Mouse (Mus musculus) lung, postnatal 36 days (tissue): ENCODE data around the gene Foxq1.

Experiments used
- DNase-seq: peaks from one replicate; pipeline ENCODE4 v3.0.0; 2022; ENCODE audit warnings: mixed read lengths

Foxq1 gene

DNA sequence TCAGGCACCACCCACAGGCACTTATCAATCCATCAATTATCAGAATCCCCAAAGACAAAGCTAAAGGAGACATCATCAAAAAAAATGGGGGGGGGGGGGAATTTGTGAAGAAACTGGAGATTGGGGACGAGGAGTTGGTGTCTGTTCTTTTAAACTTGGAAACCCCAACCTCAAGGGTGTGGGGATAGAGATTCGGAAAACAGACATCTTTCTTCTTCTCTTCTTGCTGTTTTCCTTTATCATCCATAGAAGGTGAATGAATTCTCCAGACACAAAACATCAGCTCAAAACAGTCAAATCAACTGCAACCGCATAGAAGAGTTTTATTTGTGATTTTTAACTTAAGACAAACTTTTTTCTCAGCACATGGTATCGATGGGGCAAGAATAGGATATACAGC, at the start of gene Foxq1:
TSS of gene Foxq1 (plus strand) at position 301 of the 400 bp plus-strand sequence.
- DNase-seq: no peak

DNA sequence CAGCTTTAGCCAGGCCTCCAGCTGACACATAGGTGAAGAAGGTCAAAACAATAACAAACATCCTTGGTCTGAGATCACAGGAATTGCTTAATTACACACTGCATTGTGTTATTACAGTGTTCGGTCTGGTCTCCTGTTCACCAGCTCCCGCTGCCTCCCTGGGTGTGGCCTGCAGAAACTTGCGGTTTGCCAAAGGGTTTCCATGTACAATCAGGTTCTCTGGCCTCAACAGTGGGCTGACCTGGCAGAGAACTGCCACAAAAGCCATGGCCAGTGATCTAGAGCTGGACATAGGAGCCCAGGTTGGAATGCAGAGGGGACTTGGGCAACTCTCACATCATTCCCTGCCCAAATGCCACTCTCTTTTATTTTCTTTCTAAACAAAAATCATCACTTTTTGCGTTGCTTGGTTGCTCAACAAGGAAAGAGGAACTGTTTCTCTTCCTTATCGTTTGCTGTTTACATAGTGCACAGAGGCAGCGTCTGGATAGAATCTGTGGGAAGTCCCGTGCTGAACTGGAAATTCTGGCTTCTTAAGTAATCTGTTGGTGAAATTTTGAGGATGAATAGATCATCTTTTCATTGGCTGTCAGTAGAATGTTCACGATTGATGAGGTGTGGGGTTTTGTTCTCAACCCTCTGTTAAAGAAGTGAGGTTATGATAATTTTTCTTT, 49.3 kb upstream of the Foxq1 start:
- DNase-seq: peak; percentile 47

DNA sequence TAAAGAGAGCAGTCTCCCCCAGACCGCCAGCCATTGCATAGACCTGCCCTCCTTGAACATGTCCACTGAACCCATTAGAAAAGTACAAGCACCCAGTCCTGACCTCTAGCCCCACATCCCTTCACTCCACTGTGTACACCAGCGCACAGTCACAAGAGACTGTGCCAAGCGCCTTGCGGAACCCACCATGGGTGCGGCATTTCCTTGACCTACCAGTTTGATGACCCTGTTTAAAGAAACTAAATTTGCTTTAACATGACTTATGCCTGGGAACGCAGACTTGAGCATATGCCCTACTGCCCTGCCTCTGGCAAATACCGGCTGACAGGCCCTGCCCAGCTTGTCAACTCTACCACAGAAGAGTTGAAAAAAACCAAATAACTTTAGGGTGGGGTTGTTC, 40.7 kb upstream of the Foxq1 start:
- peak; percentile 34 for DNase-seq

DNA sequence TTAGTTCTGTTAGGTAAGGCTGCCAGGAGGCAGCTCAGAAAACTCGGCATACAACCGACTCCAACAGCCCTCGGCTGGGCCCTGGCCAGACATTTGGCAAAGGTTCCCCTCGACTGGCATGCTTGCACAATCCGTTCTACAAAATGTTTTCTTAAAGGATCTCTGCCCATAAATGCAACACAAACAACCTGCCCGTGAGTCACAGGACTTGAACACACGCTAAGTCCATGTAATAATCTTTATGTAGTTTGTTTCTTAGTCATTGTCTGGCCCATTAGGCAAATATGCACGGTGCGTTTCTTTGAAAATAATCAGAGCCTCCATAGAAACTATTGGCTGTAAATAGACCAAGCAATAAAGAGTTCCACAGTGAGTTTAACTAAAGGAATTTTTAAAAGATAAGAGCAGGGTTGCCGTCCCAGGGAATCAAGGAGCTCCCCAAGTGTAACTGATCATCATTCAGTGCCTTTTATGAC, 37.5 kb upstream of the Foxq1 start:
- peak; percentile 82 for DNase-seq

DNA sequence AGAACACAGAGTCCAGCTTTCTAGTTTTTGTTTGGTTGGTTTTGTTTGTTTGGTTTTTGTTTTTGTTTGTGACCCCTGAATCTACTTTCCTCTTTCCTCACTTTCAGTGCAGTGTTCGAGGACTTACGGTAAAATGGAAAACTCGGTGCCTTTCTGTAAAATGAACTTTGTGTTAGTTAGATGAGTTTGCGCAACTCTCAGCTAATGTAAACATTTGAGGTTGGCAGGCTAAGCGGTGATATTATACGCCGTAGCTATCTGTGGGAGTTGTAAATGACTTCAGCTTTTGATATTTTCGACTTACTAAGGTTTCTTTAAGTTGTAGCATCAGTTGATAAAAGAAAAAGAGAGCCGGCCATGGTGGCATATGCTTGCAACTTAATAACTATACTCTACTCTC, 37.0 kb upstream of the Foxq1 start:
- peak; percentile 53 for DNase-seq

DNA sequence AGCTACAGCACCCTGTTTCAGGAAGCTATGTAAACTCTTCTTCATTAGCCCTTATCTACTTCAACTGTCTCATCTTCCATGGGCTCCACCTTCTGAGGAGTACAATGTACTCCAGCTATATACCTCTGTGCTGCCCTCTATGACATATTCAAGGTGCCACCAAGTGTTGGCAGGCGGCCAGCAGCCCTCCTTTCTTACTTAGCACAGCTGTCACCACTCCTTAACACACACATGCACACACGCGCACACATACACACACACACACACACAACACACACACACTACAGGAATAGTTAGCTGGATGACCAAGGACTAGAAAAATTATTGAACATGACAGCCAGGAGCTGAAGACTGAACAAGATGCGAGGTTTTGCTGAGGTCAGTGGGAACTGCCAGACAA, 31.0 kb upstream of the Foxq1 start:
- peak; percentile 6 for DNase-seq

DNA sequence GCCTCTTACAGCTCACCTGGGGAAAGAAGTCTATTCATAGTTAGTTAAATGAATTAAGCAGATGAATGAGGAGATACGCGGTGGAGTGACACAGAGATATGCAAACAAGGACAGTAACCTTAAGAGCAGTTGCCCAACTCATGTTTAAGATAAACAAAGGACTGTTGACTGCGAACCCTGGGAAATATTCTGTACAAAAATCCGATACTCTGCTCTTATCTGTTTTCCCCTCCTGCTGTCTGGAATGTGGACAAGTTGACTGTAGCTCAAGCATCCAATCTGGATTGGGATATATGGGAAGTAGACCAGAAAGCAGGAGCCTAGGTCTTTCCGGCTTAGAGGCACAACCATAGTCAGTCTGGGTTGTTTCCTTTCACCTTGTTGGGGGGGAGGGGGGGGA, 24.7 kb upstream of the Foxq1 start:
- no peak for DNase-seq

DNA sequence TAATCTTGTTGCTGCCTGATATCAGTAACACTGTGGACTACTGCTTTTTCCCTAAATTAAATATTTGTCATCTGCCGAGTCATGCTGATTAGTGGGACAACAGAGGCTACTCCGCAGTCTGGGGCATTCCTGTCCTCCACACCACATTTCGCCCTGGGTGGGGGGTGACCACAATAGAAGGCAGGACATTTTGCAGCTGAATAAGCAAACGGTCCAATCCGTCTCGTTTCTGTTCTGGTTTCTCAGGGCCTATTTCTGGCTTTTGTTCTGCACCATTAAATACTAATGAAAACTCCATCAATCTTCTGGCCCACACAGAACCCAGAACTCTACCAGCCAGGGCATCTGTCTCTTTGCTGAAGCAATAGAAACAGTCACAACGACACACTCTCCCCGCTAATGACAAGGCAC, 24.3 kb upstream of the Foxq1 start:
- DNase-seq: no peak

DNA sequence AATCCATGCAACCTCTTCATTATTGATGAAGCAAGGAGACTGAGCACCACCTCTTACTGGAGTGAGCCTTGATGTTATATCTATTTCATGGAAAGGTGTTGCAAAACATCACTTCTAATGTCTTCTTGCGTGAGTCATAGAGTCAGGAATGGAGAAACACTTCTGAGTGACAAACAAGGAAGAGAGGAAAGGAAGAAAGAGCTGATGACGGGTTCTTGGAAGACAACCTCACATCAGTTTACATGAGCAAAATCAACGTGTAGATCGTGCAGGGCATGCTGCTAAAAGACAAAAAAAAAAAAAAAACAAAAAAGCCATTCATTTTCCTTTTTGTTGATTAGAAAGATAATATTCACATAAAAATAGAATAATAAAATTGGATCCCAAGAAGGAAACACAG, 21.2 kb upstream of the Foxq1 start:
- DNase-seq: no peak

DNA sequence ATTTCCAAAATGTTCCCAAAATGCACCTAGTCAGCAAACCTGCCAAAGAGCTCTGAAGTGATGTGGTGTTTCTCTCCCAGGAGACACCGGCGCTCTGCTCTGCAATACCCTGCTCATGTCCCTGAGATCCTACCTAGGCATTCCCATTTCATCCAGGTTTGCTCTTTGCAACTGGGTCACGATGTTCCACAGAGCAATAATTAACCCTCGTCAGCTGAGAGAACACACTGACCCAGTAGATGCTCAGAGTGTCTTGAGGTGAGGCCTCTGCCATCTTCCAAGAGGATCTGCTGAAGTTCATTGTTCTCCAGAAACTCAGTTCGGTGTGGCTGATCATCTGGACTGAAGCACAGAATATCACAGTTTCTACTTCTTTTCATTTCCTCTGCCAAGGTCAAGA, 12.9 kb upstream of the Foxq1 start:
- DNase-seq: no peak

DNA sequence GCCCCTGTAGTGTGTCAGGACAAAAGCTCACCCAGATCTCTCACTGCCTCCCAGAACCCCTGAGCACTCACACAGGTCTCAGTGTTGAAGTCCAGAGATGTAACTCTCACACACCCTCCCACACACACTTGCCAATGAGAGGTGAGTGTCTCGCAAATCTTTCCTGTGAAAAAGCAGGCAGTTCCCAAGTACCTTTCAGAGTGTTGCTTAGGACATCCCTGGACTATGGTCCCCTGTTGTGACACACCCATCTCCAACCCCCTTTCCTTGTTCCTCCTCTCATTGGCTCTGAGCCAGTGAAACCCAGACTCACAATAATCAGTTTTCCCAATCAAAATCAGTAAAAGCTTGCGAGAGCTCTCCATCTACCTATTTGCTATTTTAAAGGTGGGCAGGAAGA, 9.2 kb upstream of the Foxq1 start:
- DNase-seq: no peak

DNA sequence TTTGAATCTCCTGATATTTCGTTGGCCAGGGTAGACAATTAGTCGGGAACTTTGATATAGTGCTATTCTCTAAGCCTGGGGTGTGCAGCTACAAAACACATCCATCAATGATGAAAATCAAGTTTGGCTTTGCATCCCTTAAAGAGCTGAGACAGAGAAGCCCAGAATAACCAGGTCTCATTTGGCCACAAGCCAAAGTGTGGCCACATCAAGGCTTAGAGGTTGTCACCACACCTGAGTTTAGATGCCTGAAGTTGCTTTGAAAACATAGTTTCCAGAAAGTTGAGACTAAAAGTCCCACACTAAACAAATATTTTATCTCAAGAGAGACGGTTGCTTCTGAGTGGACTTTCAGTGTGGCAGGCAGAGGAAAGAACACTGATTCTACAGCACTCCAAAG, 8.7 kb upstream of the Foxq1 start:
- no peak for DNase-seq

DNA sequence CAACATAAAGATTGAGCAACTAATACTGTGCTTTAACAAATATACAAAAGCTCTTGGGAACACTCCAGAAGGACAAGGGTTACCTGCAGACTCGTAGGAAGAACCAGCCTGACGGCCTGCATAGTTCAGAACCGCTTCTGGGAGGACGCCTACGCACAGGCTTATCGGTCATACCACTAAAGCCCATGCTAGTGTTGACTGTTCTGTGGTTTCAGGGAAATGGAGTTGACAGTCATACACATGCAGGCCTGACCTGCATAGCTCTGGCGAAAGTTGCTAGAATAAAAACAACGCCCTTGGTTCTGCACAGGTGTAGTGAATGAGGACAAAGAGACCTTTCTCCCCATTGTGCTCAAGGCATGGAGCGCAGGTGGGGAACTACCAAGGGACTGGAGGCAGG, 8.3 kb upstream of the Foxq1 start:
- peak; percentile 81 for DNase-seq

DNA sequence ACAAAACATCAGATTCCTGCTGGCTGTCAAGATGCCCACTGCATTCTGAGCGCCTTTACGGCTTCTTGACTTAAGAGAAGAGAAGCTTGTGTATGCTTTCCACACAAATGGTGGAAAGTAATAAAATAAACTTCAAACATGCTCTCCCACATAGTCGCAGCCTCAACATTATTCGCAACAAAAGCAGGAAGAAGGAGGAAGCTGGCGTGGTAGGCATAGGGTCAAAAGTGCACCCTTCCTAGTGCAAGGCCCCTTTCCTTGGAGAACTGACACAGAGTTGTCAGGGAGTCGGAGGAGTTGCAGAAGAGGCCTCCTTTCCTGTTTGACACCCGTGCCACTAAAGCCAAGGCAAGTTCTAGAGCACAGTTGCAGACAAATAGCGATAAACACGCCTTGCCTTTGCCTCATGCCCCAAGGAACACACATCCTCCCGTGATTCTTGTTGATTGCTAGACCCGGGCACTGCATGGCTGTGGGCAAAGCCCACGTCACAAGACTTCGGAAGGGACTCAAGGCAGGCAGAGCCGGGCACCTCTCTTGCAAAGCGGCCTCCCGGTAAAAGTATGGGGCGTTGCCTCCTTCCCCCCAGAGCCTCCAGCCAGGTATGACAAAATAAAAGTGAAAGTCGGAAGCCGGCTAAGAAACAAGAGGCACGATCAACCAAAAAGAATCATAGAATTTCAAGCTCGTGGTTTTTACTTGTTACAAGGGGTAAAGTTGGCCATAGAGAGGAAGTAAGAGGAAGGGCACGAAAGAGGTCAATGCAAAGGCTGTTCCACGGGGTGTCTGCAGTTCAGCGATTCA, 1.2 kb downstream of the Foxq1 start:
- DNase-seq: peak; percentile 32

DNA sequence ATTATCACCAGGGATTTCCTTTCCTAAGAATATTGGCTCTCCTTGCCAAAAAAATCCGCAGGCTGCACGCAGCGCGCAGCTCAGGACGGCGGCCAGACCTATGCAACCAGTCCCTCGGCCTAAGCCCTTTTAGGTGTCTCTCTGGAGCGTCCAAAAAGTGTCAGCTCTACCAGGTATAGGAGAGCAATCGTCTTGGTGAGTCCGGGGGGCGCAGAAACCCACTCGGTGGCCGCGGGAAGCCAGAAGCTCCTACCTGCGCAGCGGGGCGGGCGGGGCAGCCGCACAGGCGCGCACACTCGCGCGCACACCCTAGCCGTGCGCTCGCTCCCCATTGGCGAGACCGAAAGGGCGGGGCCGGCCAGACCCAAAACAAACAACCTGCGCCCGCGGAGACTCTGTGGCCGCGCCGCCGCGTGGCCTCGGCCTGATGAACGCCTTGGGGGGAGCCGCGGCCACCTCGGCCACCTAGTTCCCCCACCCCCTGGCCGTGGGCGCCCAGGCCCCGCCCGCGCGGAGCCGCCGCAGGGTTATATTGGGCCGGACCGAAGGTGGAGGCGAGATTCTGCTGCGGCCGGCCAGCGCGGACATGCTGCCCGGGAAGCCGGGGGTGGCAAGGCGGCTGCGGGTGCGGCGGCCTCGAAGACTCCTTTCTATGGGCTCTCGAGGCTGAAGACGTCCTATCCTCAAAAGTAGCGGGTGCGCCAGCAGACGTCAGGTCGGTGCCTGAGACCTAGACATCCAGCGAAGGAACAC, 2.0 kb downstream of the Foxq1 start:
- peak; percentile 86 for DNase-seq

DNA sequence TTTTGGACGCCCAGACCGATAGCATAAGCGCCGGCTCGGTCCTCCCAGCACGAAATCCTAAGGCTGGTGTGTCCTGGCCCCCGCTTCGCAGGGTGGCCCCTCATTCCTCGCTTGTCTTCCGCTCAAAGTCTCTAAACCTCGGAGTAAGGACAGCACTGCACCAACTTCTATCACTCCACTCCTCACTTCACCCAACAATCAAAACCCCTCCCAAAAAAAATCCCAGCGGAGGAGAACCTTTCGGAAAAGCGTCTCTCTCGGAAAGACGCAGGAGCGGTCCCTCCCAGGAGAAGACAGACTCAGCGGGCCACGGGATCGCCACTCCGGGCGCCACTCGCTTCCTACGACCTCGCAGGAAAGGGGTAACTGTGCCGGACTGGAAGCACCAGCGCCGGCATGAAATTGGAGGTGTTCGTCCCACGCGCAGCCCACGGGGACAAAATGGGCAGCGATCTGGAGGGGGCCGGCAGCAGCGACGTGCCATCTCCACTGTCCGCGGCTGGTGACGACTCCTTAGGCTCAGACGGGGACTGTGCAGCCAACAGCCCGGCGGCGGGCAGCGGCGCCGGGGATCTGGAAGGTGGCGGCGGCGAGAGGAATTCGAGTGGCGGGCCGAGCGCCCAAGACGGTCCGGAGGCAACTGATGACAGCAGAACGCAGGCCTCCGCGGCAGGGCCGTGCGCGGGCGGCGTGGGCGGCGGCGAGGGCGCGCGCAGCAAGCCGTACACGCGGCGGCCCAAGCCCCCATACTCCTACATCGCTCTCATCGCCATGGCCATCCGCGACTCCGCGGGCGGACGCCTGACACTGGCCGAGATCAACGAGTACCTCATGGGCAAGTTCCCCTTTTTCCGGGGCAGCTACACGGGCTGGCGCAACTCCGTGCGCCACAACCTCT, 2.8 kb downstream of the Foxq1 start, which contains the start of gene A530084C06Rik:
TSS of gene A530084C06Rik (minus strand) at position 813 of the 898 bp plus-strand sequence.
- peak; percentile 44 for DNase-seq

DNA sequence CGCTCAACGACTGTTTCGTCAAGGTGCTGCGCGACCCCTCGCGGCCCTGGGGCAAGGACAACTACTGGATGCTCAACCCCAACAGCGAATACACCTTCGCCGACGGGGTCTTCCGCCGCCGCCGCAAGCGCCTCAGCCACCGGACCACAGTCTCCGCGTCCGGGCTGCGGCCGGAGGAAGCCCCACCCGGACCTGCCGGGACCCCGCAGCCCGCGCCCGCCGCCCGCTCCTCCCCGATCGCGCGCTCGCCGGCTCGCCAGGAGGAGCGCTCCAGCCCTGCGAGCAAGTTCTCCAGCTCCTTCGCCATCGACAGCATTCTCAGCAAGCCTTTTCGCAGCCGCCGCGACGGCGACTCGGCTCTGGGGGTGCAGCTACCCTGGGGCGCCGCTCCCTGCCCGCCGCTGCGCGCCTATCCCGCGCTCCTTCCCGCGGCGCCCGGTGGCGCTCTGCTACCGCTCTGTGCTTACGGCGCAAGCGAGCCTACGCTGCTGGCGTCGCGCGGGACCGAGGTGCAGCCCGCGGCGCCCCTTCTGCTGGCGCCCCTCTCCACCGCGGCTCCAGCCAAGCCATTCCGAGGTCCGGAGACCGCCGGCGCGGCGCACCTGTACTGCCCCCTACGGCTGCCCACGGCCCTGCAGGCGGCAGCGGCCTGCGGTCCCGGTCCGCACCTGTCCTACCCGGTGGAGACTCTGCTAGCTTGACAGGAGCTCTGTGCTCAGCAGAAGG, 3.6 kb downstream of the Foxq1 start:
- DNase-seq: peak; percentile 62

DNA sequence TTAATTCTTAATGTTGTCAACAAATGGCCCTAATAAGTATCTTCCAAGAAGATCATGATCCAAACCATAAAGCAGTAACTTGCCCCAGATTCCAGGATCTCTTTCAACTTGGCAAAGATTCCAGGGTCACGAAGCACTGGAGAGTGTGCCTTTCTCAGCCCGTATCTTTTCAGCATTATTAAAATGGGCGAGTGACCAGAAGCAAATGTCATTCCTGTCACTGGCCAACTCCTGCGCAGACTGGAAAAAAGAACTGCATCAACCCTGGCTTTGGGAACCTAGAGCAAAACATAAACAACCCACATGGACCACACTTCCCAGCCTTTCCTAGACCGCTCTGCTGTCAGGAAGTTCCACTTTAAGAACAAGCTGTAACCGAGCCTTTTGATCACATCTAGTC, 8.5 kb downstream of the Foxq1 start:
- DNase-seq: no peak

DNA sequence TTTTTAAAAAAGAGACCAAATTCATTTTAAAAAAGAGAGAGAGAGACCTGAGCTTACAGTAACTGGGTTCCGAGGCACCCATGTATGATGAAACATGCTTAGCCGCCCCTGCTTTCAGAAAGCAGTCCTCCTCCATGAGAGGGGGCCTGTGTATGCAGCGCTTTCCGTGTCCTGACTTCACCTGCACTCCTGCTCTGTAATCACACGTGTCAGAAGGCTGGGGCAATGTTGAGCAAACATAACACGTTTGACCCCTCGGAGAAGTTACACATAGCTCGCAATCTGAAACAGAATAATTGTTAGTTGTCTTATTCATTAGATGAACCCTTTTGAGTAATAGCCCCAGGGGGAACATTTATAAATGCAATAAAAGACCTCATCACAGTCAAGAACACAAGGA, 11.2 kb downstream of the Foxq1 start:
- no peak for DNase-seq

DNA sequence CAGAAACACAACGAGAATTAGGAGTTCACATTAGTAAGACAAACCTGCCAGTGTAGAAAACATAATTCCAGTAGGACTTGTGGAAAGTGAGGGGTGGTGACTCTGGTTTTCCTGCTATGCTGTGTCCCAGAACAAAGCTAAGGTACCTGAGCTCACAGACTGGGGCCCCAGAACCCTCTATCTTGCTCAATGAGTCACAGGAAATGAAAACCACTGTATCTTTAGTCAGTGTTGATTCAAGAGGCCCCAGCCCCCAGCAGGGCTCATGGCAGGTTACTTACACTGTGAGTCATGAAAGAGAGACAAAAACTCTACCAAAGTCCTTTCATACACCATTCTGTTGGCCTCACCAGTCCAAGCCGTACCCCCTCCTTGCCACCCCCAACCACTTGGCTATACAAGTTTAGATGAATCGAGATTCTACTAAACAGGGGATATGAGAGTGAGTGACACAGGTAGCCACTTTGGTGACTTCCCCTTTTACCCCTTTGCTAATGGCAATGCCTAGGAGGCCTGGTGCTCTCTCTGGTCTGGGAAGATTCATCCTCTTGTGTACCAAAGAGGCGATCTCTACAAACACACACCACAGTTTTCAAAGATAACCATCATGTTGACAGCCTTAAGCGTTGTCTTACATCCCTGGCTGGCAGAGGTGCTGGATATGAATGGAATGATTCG, 11.8 kb downstream of the Foxq1 start:
- no peak for DNase-seq
